Mouse (Mus musculus) ES-Bruce4 (cell line): Measurements from ENCODE around the gene Brd3. TPM values are rescaled to one million over a fixed set of nuclear protein-coding genes. Genes with fewer than 3 reads are reported as not detected.
"Not testable (repeated sequence)": the region's sequence is repeated elsewhere in the genome, so short reads cannot be mapped to it uniquely, and the experiment has no call there.

Experiments used
- H3K27ac ChIP-seq: 2 replicates; pipeline ENCODE4 v1.5.1; 2012; ENCODE audit warnings: low read length, inconsistent platforms; ENCODE audit not compliant: insufficient read depth
- H3K27me3 ChIP-seq: 2 replicates; pipeline ENCODE4 v1.6.1; 2012; ENCODE audit warnings: mild to moderate bottlenecking, low read length, inconsistent platforms; ENCODE audit not compliant: control insufficient read depth, poor library complexity, insufficient read depth, severe bottlenecking
- H3K36me3 ChIP-seq: 2 replicates; pipeline ENCODE4 v1.6.1; 2012; ENCODE audit warnings: inconsistent platforms, mild to moderate bottlenecking, low read length, moderate library complexity; ENCODE audit not compliant: control insufficient read depth, poor library complexity, insufficient read depth, severe bottlenecking
- H3K4me1 ChIP-seq: one replicate; pipeline ENCODE4 v1.8.1; 2011; ENCODE audit warnings: low read length; ENCODE audit not compliant: control insufficient read depth, insufficient read depth
- H3K4me3 ChIP-seq: 2 replicates; pipeline ENCODE4 v1.5.1; 2011; ENCODE audit warnings: low read depth, mild to moderate bottlenecking, low read length
- H3K9ac ChIP-seq: 2 replicates; pipeline ENCODE4 v1.6.1; 2012; ENCODE audit warnings: low read depth, mild to moderate bottlenecking, inconsistent platforms; ENCODE audit not compliant: poor library complexity, severe bottlenecking
- H3K9me3 ChIP-seq: replicated peaks from 2 replicates; pipeline ENCODE4 v1.6.1; 2012; ENCODE audit warnings: mild to moderate bottlenecking, low read length, inconsistent platforms; ENCODE audit not compliant: control insufficient read depth, poor library complexity, insufficient read depth, severe bottlenecking
- CTCF ChIP-seq: IDR thresholded peaks from one replicate; pipeline ENCODE4 v1.8.1; 2011; ENCODE audit warnings: low read depth, low read length
- EP300 ChIP-seq: IDR thresholded peaks from 2 replicates; pipeline ENCODE4 v1.6.1; 2011; ENCODE audit warnings: low read depth, low read length; ENCODE audit not compliant: insufficient read depth
- POLR2A ChIP-seq: IDR thresholded peaks from one replicate; pipeline ENCODE4 v1.8.1; 2011; ENCODE audit warnings: low read length; ENCODE audit not compliant: insufficient read depth
- polyA plus RNA-seq: library from polyadenylated mRNA; stranded (reverse); fragments of >200 nt; gene quantifications from 2 replicates; pipeline ENCODE4 v1.2.4, GENCODE M21; 2011; ENCODE audit warnings: low read depth; ENCODE audit not compliant: missing spikeins, insufficient read depth, insufficient read length

Gene Brd3
- polyA plus RNA-seq, 1 experiment: 76.8 TPM

DNA sequence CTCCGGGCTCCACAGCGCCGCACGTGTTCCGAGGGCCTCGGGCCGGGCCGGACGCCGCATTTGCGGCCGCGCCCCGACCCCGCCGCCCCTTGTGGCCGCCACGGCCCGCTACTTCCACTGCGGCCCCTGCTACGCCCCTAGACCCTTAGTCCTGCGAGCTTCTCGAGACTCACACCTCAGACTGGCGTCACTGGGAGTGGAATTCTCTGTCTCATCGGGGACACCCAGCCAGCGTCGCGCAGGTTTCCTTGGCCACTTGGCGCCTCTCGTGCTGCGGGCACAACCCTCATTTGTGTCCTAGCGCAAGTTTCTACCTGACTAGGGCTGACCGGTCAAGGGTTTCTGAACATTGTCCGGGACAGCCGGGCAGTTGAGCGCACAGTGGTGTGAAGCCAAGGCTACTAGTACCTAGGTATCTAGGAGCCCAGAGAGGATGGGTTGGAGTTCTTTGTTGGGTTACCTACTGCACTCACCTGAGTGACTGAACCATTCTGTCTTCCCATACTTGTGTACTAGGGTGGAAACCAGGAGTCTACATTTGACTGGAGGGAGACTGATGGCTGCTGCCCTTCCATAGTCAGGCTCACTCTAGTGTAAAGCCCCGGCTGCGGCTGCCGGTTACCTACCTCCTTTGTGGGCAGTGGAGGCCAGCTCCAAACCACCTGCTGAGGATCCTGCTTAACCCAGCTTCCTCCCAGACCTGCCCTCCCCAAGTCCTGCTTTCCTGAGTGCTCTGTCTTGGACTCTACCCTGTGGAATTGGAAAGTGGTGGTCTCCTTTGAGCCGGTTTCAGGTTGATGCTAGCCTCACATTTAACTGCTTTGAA, 8.1 kb upstream of the Brd3 start:
- Histone ChIP-seq H3K9me3 (no peaks in the 10 kb centered on the region), H3K36me3 (peaks cover 24% of the 10 kb centered on the region), H3K4me3 (peak overlapping the region; percentile 90), H3K9ac (peak overlapping the region; percentile 83), H3K27ac (peak overlapping the region; percentile 42), H3K4me1 (no peaks in the 10 kb centered on the region), H3K27me3 (no peaks in the 10 kb centered on the region)
- TF ChIP-seq EP300 (no peak), POLR2A (no peak), CTCF (no peak)

DNA sequence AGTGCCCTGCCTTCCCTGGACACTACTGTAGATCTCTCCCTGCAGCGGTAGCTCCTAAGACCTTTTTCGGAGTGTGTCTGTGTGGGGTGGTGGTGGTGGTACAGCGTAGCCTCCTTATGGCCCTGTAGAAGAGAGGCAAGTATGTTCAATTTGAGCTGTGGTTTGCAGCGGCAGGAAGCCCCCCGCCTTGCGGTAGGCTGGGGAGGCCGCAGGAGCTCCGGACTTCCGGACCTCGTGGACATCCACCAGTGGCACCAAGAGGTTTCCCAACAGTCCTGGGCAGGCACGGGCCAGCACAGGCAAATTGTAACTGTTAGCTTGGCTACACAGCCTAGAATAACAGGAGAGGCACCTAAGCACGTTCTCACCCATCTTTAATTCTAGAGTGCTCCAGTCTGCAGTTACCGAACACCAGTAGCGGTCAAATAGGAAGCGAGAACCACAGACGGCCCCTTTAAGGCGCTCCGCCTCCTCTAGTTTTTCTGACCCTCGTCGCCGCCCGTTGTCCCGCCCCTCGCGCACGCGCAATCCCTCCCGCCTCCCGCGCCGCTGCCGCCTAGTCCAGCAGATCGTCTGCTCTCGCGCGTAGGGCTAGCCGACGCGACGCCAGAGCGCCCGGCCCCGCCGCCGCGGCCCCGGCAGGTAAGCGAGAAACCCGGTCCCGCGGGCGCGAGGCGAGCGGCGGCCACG, 7.3 kb upstream of the Brd3 start, which contains the start of gene Wdr5:
TSS of gene Wdr5 (plus strand) at position 519 of the 690 bp plus-strand sequence.
- peak within 1 kb of the TSS; percentile 83 for H3K9ac ChIP-seq
- no peaks in the 10 kb centered on the region for H3K9me3 ChIP-seq
- H3K27ac ChIP-seq: peak within 1 kb of the TSS; percentile 42
- no peaks in the 10 kb centered on the region for H3K27me3 ChIP-seq
- TF ChIP-seq EP300: no peak
- TF ChIP-seq CTCF: no peak
- no peak for TF ChIP-seq POLR2A
- H3K4me3 ChIP-seq: peak within 1 kb of the TSS; percentile 90
- no peaks in the 10 kb centered on the region for H3K4me1 ChIP-seq
- peaks cover 16% of the 10 kb centered on the region for H3K36me3 ChIP-seq

DNA sequence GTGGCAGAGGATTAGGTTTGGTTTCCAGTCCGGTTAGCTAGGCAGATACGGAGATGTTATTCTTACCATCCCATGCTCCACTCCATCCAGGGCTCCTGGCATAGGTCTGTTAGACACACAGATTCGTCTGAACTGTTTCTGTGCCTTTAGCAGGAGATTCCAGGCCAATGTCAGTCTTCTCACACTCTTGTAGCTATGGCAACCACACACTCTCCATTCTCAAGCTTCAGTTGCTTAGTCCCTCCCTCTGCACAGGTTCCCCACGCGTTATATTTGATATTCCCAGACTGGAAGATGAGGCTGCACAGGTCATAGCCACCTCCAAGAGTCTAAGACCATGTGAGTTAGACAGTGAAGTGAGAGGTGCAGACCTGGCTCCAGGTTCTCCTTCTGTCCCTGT, 6.4 kb upstream of the Brd3 start:
- TF ChIP-seq POLR2A (no peak), EP300 (no peak), CTCF (no peak)
- H3K9me3 ChIP-seq: no peaks in the 10 kb centered on the region
- no peak overlapping the region for H3K9ac ChIP-seq
- H3K4me1 ChIP-seq: no peaks in the 10 kb centered on the region
- no peak overlapping the region for H3K27ac ChIP-seq
- no peaks in the 10 kb centered on the region for H3K27me3 ChIP-seq
- peak overlapping the region; percentile 83; the same call in 1 of the 2 replicates for H3K4me3 ChIP-seq
- H3K36me3 ChIP-seq: peaks cover 7% of the 10 kb centered on the region

DNA sequence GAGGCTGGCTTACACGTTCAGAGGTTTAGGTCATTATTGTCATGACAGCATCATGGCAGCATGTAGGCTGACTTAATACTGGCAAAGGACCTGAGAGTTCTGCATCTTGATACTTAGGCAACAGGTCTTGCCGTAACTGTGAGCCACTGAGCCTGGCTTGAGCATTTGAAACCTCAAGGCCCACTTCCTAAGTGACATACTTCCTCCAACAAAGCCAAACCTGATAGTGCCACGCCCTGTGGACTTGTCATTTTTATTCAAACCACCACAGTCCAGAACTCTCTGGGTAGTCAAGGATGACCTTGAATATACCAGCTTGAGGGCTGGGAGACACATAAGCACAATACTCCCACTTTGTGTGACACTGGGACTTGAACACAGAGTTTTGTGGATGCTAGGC, 5.4 kb upstream of the Brd3 start:
- Histone ChIP-seq H3K36me3 (no peaks in the 10 kb centered on the region), H3K4me3 (no peak overlapping the region), H3K27ac (no peak overlapping the region), H3K9me3 (no peaks in the 10 kb centered on the region), H3K4me1 (peaks cover 3% of the 10 kb centered on the region), H3K27me3 (no peaks in the 10 kb centered on the region), H3K9ac (no peak overlapping the region)
- TF ChIP-seq EP300 (no peak), POLR2A (no peak), CTCF (no peak)

DNA sequence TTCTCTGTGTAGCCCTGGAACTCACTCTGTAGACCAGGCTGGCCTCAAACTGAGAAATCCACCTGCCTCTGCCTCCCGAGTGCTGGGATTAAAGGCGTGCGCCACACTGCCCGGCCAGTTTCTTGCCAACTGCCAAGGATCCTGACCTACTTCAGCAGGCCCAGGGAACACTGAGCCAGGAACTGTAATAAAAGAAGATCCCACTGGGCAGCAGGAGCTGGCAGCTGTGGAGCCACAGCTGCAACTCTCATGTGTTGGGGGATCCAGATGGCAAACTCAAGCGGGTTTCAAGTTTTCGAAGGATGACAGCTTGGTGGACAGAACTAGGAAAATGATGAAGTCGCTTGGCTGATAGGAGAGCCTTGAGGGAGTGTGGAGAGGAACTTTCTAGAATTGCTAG, 3.2 kb upstream of the Brd3 start:
- TF ChIP-seq EP300: no peak
- TF ChIP-seq CTCF: no peak
- TF ChIP-seq POLR2A: no peak
- Histone ChIP-seq H3K4me3 (no peak overlapping the region), H3K27ac (no peak overlapping the region)

DNA sequence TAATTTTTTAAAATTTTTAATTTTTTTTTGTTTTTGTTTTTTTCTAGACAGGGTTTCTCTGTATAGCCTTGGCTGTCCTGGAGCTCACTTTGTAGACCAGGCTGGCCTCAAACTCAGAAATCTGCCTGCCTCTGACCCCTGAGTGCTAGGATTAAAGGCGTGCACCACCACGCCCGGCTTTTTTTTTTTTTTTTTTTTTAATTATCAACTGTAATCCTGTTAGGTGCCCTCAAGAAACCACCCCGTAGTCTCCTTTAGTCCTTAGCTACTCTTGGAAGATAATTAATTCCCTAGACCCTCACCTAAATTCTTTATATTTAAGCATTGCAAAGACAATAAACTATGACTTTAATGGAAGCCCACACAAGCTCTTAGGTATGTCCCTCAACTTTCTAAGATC, 804 bp downstream of the Brd3 start:
- Histone ChIP-seq H3K9ac (peak overlapping the region; percentile 63), H3K4me1 (peaks cover 10% of the 10 kb centered on the region)
- not testable (repeated sequence) for H3K27ac ChIP-seq, H3K36me3 ChIP-seq, H3K27me3 ChIP-seq, H3K4me3 ChIP-seq, H3K9me3 ChIP-seq

More for the DNA sequence above, 3.2 kb upstream of the Brd3 start:
- Histone ChIP-seq H3K27me3 (no peaks in the 10 kb centered on the region), H3K9me3 (no peaks in the 10 kb centered on the region), H3K36me3 (no peaks in the 10 kb centered on the region), H3K4me1 (peaks cover 5% of the 10 kb centered on the region), H3K9ac (no peak overlapping the region)
